Mouse (Mus musculus) hematopoietic stem cell, adult 5-6 weeks (primary cell): ENCODE measurements around the gene Pilra. TPM values are rescaled to one million over a fixed set of nuclear protein-coding genes. Genes with fewer than 3 reads are reported as not detected.

ENCODE experiments used
- total RNA-seq: library from RNA; stranded (forward); fragments of 172-1452, 232-1000 nt; gene quantifications from 2 replicates; pipeline ENCODE4 v1.2.3, GENCODE M21; 2017

Pilra gene
- total RNA-seq, 1 experiment from 2014 or later = 22.2 TPM

Other genes with a start within 250 kb of the Pilra start
- 8.3 and 10.3 TPM in 2 replicates for gene Mospd3, start 235.2 kb downstream of the Pilra start, total RNA-seq
- not detected in 2 replicates for gene Pcolce, start 222.5 kb downstream of the Pilra start, total RNA-seq
- gene Fbxo24, start 207.3 kb downstream of the Pilra start, total RNA-seq = not detected in 2 replicates
- 26.4 and 43.3 TPM in 2 replicates for gene Lrch4, start 207.2 kb downstream of the Pilra start, total RNA-seq
- 4.0 and 6.4 TPM in 2 replicates for gene Gm20605, start 207.1 kb downstream of the Pilra start, total RNA-seq
- 8.6 and 12.9 TPM in 2 replicates for gene Sap25, start 194.9 kb downstream of the Pilra start, total RNA-seq
- not detected in 2 replicates for gene Irs3, start 190.6 kb downstream of the Pilra start, total RNA-seq
- 8.4 and 11.0 TPM in 2 replicates for gene Agfg2, start 151.6 kb downstream of the Pilra start, total RNA-seq
- gene Nyap1, start 94.7 kb downstream of the Pilra start, total RNA-seq = 0.05 and 0.25 TPM in 2 replicates
- gene Tsc22d4, start 90.6 kb downstream of the Pilra start, total RNA-seq = 61.0 and 67.7 TPM in 2 replicates
- gene Ppp1r35, start 57.4 kb downstream of the Pilra start, total RNA-seq = 15.3 and 61.5 TPM in 2 replicates
- 30.4 and 31.8 TPM in 2 replicates for gene Mepce, start 48.6 kb downstream of the Pilra start, total RNA-seq
- 21.3 and 27.6 TPM in 2 replicates for gene Zcwpw1, start 48.5 kb downstream of the Pilra start, total RNA-seq
- gene Pilrb1, start 21.8 kb upstream of the Pilra start, total RNA-seq = 6.0 and 12.3 TPM in 2 replicates
- 3.7 and 17.8 TPM in 2 replicates for gene Pilrb2, start 35.5 kb upstream of the Pilra start, total RNA-seq
- gene Cyp3a13, start 85.3 kb upstream of the Pilra start, total RNA-seq = not detected in 2 replicates
- gene Gjc3, start 126.8 kb upstream of the Pilra start, total RNA-seq = not detected in 2 replicates
- not detected in 2 replicates for gene Azgp1, start 145.2 kb upstream of the Pilra start, total RNA-seq
- gene Smok3a, start 185.0 kb upstream of the Pilra start, total RNA-seq = not detected in 2 replicates
- gene Smok3b, start 185.1 kb upstream of the Pilra start, total RNA-seq = not detected in 2 replicates
- gene Smok3c, start 216.9 kb upstream of the Pilra start, total RNA-seq = not detected in 2 replicates
- gene Zkscan1, start 248.8 kb upstream of the Pilra start, total RNA-seq = 45.8 and 48.2 TPM in 2 replicates